Mouse (Mus musculus): Measurements from ENCODE around the gene Fam171a2. TPM values are rescaled to one million over a fixed set of nuclear protein-coding genes. Genes with fewer than 3 reads are reported as not detected.

The Fam171a2 gene
- polyA plus RNA-seq, 1 experiment from 2014 or later = 4.4 TPM

DNA sequence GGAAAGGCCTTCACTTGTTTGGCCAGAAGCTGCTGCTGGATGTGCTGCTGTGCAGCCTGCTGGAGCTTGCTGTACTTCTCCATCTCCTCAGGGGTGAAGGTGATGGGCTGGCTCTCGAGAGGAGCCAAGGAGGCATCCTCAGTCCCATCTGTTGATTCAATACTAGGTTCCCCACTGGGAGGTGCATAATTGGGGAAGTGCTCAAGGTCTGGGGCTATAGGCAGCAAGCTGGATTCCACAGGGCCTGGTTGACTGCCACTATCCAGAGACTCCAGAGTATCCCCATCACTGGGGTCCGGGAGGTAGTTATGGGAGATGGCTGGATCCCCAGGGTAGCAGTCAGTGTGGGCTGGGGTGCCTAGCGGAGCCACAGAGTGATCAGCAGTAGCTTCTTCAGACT, 31.2 kb upstream of the Fam171a2 start:
- Histone ChIP-seq H3K9ac (no peak overlapping the region), H3K27ac (no peak overlapping the region), H3K4me2 (replicated peaks) (no peak overlapping the region), H3K4me3 (no peak overlapping the region), H3K27me3 (no peaks in the 10 kb centered on the region), H3K4me1 (no peaks in the 10 kb centered on the region), H3K36me3 (peaks cover 82% of the 10 kb centered on the region), H3K9me3 (no peaks in the 10 kb centered on the region)
- 88% methylated on average over 3 of the region's 3 CpGs for WGBS
- no peak for ATAC-seq (ENCODE audit: low FRiP score, low read depth)

DNA sequence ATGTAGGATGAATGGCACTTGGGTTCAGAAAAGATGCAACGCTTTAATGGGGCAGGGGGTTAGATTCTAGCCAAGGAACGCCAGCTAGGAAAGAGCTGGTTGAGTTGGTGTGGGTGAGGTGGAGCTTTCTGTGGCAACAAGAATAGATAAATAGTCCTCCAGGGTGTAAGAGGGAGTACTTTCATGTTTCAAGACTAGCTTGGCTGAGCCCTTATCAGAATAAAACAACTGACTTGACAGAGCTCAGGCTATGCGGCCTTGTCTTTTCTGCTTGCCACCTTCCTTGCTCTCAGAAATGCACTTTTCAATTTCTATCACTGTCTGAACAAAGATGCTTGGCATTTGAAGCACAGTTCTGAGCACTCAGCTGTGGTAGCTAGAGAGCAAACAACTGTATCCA, 27.5 kb upstream of the Fam171a2 start:
- no peak overlapping the region for H3K9ac ChIP-seq
- WGBS = 92% methylated on average over 3 of the region's 3 CpGs
- H3K9me3 ChIP-seq = no peaks in the 10 kb centered on the region
- no peak overlapping the region for H3K27ac ChIP-seq
- H3K4me3 ChIP-seq = no peak overlapping the region
- peaks cover 53% of the 10 kb centered on the region for H3K36me3 ChIP-seq
- H3K4me2 ChIP-seq (replicated peaks) = no peak overlapping the region
- 0 out of 2 replicates have a peak, but pooled peaks cover 5% of the 10 kb centered on the region for H3K4me1 ChIP-seq
- no peaks in the 10 kb centered on the region for H3K27me3 ChIP-seq
- ATAC-seq (ENCODE audit: low FRiP score, low read depth) = no peak

DNA sequence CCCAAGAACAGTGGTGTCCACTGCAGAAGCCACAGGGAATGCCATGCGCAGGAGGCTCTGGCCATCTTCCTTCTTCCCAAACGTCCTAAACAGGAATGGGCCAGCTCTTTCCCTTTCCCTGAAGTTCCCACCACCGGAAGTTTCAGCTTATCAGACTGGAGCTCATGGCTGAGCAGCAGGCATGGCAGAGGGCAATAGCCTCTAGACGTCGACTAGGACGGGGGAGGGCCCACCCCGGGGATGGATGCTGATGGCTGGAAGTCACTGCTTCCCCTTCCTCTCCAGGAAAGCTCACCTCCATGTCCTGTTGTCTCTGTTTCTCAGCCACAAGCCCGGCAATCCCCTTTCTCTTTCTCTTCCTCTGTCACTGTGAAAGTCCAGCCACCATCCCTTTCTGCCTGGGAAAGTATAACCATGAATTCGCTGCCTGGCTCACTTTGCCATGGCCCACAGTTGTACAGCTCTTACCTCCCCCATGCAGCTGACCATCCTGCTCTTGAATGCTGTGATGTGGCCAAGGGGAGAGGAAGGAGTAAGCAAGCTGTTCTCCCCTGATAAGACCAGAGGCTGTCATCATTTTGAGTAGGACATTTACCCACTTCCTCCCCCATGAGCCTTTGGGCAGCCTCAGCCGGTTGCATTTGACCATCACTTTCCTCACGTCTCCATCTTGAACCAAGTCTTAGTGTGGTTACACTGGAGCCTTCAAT, 22.3 kb upstream of the Fam171a2 start, which contains the start of gene Itga2b:
Gene Itga2b, minus strand, starts transcription at position 475 of the 710 bp plus-strand sequence.
- H3K9me3 ChIP-seq = no peaks in the 10 kb centered on the region
- ATAC-seq (ENCODE audit: low FRiP score, low read depth) = no peak
- H3K27ac ChIP-seq = no peak within 1 kb of the TSS
- H3K36me3 ChIP-seq = peaks cover 10% of the 10 kb centered on the region
- no peak within 1 kb of the TSS for H3K4me3 ChIP-seq
- no peak within 1 kb of the TSS for H3K4me2 ChIP-seq (replicated peaks)
- no peak within 1 kb of the TSS for H3K9ac ChIP-seq
- H3K4me1 ChIP-seq = peaks cover 30% of the 10 kb centered on the region
- peaks cover 15% of the 10 kb centered on the region for H3K27me3 ChIP-seq
- 69% methylated on average over 11 of the region's 11 CpGs for WGBS

DNA sequence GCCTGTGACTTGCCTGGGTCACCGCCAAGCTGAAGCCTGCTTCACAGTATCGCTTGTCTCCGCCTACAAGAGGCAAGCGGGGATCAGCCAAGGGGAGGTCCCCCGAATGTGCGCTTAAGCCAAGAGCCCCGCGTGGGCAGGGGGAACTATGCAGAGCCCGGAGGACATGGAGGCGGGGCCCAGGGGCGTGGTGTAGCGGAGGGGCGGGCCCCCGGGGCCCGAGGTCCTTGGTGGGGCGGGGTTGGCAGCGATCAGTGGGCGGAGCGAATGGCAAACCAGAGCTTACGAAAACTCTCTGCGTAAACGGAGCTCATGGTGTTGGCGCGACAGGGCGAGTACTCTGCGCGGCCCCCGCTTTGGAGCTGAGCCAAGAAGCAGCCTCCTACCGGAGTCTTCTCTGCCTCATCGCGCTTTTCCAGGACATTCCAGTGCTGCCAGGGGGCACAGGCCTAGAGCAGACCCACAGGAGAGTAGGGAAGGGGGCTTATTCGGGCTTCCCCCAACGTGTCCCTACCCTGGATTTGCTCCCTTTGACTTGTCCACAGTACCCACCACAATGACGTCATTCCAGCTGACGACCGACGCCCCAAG, 19.7 kb upstream of the Fam171a2 start:
- H3K9ac ChIP-seq = peak overlapping the region; percentile 55
- H3K4me1 ChIP-seq = peaks cover 25% of the 10 kb centered on the region
- peaks cover 18% of the 10 kb centered on the region for H3K27me3 ChIP-seq
- no peaks in the 10 kb centered on the region for H3K36me3 ChIP-seq
- under 1% methylated on average over 37 of the region's 37 CpGs for WGBS
- peak overlapping the region; percentile 43 for H3K4me3 ChIP-seq
- peak overlapping the region; percentile 75 for H3K4me2 ChIP-seq (replicated peaks)
- no peaks in the 10 kb centered on the region for H3K9me3 ChIP-seq
- peak overlapping the region; percentile 23; the same call in 1 of the 2 replicates for H3K27ac ChIP-seq
- peak; percentile 95 for ATAC-seq (ENCODE audit: low FRiP score, low read depth)

DNA sequence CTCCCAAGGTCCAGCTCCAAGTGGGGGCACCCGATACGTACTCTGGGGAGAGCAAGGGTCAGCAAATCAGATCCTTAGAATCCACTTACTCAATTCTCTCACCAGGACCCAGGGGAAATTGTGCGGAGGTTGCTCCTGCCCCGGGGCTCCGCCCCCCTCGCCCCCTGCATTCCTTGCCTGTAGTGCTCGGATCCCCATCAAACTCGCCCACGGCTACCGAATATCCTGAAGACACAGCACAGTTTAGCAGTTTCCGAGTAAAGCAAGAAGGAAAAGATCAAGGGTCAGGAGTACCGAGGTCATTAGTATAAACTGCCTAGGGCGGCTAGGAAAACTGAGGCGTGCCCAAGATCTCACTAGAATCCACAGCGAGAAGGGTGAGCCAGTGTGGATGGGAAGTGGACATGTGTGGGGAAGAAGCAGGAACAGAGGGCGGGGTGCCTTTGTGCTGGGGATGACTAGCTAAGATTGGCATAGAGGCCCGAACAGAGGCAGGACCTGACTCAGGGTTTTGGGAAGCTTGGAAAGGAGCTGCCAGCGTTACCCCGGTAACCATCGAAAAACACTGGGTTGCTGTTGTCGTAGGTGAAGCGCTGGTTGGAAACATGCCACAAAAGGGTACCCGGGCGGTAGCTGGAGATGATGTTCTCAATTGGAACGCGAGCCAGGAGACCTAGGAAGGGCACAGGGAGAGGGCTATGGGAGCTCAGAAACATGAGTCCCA, 18.4 kb upstream of the Fam171a2 start:
- no peak for ATAC-seq (ENCODE audit: low FRiP score, low read depth)
- H3K9ac ChIP-seq = no peak overlapping the region
- H3K9me3 ChIP-seq = no peaks in the 10 kb centered on the region
- H3K4me3 ChIP-seq = peak overlapping the region; percentile 8; the same call in 1 of the 2 replicates
- 12% methylated on average over 26 of the region's 26 CpGs for WGBS
- peaks cover 25% of the 10 kb centered on the region for H3K4me1 ChIP-seq
- H3K4me2 ChIP-seq (replicated peaks) = peak overlapping the region; percentile 75
- H3K36me3 ChIP-seq = no peaks in the 10 kb centered on the region
- H3K27me3 ChIP-seq = peaks cover 18% of the 10 kb centered on the region
- no peak overlapping the region for H3K27ac ChIP-seq

DNA sequence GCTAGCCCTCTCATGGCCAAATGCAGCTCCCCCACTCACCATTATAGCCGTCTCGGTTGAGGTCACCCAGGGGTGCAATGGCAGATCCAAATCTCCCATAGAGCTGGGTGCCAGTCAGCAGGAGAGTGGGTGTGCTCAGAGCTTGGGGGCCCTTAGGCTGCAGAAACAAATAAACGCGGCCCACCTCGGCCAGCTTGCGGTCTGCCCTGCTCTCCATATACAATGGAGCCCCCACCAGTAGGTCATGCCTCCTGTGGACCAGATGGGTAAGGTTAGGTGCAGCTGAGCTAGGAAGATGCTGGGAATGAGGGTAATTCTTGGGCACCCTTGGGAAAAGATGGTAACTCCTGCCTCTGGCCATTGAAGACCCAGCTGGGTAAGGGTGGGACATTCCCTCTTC, 17.4 kb upstream of the Fam171a2 start:
- 91% methylated on average over 6 of the region's 6 CpGs for WGBS

DNA sequence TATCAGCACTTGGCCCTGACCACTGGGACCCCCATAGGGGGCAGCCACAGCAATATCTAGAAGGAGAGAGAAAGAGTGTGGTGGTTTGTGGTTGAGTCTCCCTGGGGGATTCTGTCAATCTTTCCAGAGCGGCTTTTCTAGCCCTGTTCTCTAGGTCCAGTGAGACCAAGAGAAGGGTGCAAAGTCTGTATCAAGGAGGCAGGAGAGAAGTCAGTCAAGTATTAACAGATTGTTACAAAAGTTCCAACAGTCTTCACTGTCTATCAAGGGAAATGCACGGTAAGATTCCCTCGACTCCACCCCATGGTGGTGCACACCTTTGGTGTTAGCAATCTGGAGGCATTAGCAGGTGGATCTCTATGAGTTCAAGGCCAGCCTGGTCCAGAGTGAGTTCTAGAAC, 14.3 kb upstream of the Fam171a2 start:
- Histone ChIP-seq H3K27ac (no peak overlapping the region), H3K9me3 (no peaks in the 10 kb centered on the region), H3K36me3 (no peaks in the 10 kb centered on the region), H3K9ac (no peak overlapping the region), H3K4me1 (peaks cover 18% of the 10 kb centered on the region), H3K27me3 (peaks cover 32% of the 10 kb centered on the region), H3K4me3 (no peak overlapping the region), H3K4me2 (replicated peaks) (no peak overlapping the region)
- ATAC-seq (ENCODE audit: low FRiP score, low read depth) = no peak
- 83% methylated on average over 3 of the region's 3 CpGs for WGBS

More for the DNA sequence above, 17.4 kb upstream of the Fam171a2 start:
- peaks cover 25% of the 10 kb centered on the region for H3K4me1 ChIP-seq
- H3K36me3 ChIP-seq = no peaks in the 10 kb centered on the region
- no peak overlapping the region for H3K4me2 ChIP-seq (replicated peaks)
- no peak overlapping the region for H3K9ac ChIP-seq
- peaks cover 22% of the 10 kb centered on the region for H3K27me3 ChIP-seq
- no peaks in the 10 kb centered on the region for H3K9me3 ChIP-seq
- no peak overlapping the region for H3K4me3 ChIP-seq
- H3K27ac ChIP-seq = no peak overlapping the region
- ATAC-seq (ENCODE audit: low FRiP score, low read depth) = no peak

DNA sequence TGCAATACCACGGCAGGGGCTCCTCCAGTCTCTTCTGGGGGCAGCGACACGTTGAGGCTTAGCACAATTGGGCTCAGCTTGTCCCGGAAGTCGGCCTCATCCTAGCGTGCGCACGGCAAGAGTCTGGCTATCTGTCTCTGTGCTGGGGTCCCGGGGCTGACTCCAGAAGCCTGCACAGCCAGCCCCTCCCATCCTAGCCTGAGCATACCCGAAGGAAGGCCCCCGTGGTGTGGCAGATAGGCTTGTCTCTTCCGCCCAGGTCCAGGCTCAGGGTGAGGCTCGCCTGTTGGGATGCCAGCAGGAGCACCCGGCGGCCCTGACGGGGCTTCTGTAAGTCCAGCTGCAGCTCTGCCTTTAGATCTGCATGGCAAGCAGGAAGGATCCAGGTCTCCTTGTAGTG, 13.1 kb upstream of the Fam171a2 start:
- Histone ChIP-seq H3K27me3 (peaks cover 30% of the 10 kb centered on the region), H3K9ac (no peak overlapping the region), H3K4me1 (peaks cover 18% of the 10 kb centered on the region), H3K4me3 (no peak overlapping the region), H3K27ac (no peak overlapping the region), H3K9me3 (no peaks in the 10 kb centered on the region), H3K36me3 (no peaks in the 10 kb centered on the region), H3K4me2 (replicated peaks) (no peak overlapping the region)
- no peak for ATAC-seq (ENCODE audit: low FRiP score, low read depth)
- WGBS = 70% methylated on average over 16 of the region's 16 CpGs

DNA sequence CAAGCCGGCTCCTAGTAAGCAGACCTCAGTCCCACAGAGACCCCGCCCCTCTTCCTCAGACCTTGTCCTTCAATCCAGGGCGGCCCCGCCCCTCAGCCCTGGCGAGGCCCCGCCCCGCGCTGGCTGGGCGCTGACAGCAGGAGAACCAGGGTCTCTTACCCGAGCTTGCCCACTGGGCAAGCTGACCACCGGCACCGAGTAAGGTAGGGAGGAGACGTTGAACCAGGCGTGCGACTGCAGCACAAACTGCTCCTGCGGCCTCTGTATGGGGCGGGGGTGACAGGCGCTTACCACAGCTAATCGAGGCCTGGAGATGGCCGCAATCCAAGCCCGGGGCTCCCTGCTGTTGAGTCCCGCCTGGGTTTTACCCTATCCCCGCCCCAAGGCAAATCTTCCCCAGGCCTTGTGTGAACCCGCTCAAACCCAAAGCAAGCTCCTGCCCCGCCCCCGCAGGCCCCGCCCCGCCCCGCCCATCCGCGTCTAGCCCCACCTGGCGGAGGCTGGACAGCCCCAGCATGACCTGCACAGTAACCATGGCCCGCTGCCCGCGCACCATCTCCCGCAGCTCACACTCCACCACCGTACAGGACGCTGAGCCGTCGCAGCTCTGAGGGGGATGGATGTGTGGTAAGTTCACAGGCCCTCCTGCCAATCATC, 8.4 kb upstream of the Fam171a2 start:
- H3K4me1 ChIP-seq = peaks cover 24% of the 10 kb centered on the region
- no peaks in the 10 kb centered on the region for H3K9me3 ChIP-seq
- peak overlapping the region; percentile 63 for H3K27ac ChIP-seq
- peak overlapping the region; percentile 67 for H3K9ac ChIP-seq
- peak overlapping the region; percentile 95 for H3K4me2 ChIP-seq (replicated peaks)
- peaks cover 49% of the 10 kb centered on the region for H3K27me3 ChIP-seq
- peak; percentile 91 for ATAC-seq (ENCODE audit: low FRiP score, low read depth)
- no peaks in the 10 kb centered on the region for H3K36me3 ChIP-seq
- under 1% methylated on average over 40 of the region's 40 CpGs for WGBS
- H3K4me3 ChIP-seq = peak overlapping the region; percentile 57

DNA sequence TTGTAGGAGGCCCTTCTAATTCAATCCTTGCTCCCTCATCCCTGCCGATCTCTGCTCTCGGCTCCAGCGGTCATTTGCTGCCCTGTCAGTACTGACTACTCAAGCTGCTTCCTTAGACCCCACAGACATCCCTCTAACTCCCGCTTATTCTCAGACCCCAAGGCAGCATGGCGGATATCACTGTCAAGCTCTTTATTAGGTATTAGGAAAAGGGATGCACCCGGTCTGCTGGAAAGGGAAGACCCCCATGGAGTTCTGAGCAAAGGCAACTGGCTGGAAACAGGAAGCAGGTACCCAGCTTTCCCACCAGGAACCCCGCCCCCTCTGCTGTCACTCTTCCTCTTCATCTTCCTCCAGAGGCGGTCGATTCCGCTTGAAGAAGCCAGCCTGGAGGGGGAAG, 5.6 kb upstream of the Fam171a2 start:
- ATAC-seq (ENCODE audit: low FRiP score, low read depth) = no peak
- WGBS = 19% methylated on average over 10 of the region's 10 CpGs
- H3K27me3 ChIP-seq = peaks cover 67% of the 10 kb centered on the region

DNA sequence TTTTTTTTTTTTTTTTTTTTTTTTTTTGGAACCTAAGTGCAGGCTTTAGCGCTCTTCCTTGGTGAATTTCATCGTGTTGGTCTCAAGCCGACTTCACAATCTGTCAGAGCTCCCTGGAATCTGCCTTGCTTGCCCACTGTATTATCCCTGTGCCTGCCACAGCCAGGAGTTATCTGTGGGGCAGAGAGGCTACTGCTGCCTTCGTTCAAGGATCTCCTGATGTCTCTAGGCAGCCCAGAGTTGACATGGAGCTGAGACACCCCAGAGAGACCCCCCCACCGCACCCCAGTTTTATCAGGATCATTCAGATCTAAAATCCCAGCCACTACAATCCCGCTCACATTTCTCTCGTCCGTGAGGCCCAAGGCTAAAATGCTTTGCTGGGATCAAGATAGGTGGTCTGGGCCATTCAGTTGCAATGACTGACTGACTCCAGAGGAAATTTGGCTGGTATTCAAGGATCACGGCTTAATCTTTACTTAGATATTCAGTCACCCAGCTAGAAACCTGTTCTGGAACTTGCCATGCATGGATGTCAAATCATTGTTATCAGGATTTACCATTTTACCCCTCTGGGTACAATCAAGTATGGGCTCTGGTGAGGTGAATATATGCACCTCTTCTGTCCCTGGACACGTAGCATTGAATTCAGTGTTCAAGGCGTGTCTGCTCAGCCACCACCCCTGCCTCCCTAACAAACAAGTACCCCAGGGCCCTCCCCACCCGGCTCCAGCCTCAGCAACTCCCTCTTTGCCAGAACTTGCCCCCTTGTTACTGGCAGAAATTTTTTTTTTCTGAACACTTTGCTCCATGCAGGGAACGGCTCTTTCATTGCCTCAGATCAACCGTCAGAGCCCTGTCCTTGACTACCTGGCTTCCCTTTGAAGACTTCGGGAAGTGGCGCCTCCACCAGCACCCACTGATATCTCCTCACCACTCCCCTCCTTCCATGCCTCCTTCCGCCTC, 1.8 kb upstream of the Fam171a2 start:
- H3K27ac ChIP-seq = no peak overlapping the region
- H3K9me3 ChIP-seq = no peaks in the 10 kb centered on the region
- 45% methylated on average over 17 of the region's 17 CpGs for WGBS
- no peak overlapping the region for H3K4me3 ChIP-seq
- ATAC-seq (ENCODE audit: low FRiP score, low read depth) = no peak
- H3K4me2 ChIP-seq (replicated peaks) = no peak overlapping the region
- peaks cover 49% of the 10 kb centered on the region for H3K27me3 ChIP-seq
- H3K9ac ChIP-seq = no peak overlapping the region
- H3K36me3 ChIP-seq = no peaks in the 10 kb centered on the region
- H3K4me1 ChIP-seq = peaks cover 35% of the 10 kb centered on the region

More for the DNA sequence above, 5.6 kb upstream of the Fam171a2 start:
- Histone ChIP-seq H3K36me3 (no peaks in the 10 kb centered on the region), H3K4me1 (peaks cover 28% of the 10 kb centered on the region), H3K9me3 (no peaks in the 10 kb centered on the region), H3K4me2 (replicated peaks) (no peak overlapping the region), H3K4me3 (no peak overlapping the region), H3K9ac (no peak overlapping the region), H3K27ac (no peak overlapping the region)
